Mouse (Mus musculus) brown adipose tissue, adult 24 weeks (tissue): Measurements from ENCODE around the gene Srl. TPM values are rescaled to one million over a fixed set of nuclear protein-coding genes. Genes with fewer than 3 reads are reported as not detected.

Experiments used
- H3K27ac ChIP-seq: fragments of 200-500 bp; replicated peaks from 2 replicates; pipeline ENCODE4 v1.5.1; 2012; ENCODE audit warnings: low read depth, mild to moderate bottlenecking, low read length
- H3K4me1 ChIP-seq: fragments of 200-500 bp; 2 replicates; pipeline ENCODE4 v1.6.1; 2012; ENCODE audit warnings: low read length, mixed read lengths; ENCODE audit not compliant: control insufficient read depth, insufficient read depth, insufficient read length
- H3K4me3 ChIP-seq: fragments of 200-500 bp; 2 replicates; pipeline ENCODE4 v1.5.1; 2012; ENCODE audit warnings: low read depth, mild to moderate bottlenecking, low read length, moderate library complexity; ENCODE audit not compliant: insufficient read depth
- polyA plus RNA-seq: library from polyadenylated mRNA; stranded (reverse); fragments of >200 nt; gene quantifications from 2 replicates; pipeline ENCODE4 v1.2.4, GENCODE M21; 2012; ENCODE audit not compliant: missing spikeins, insufficient read depth, insufficient read length

The Srl gene
- polyA plus RNA-seq, 1 experiment: 26.8 TPM

DNA sequence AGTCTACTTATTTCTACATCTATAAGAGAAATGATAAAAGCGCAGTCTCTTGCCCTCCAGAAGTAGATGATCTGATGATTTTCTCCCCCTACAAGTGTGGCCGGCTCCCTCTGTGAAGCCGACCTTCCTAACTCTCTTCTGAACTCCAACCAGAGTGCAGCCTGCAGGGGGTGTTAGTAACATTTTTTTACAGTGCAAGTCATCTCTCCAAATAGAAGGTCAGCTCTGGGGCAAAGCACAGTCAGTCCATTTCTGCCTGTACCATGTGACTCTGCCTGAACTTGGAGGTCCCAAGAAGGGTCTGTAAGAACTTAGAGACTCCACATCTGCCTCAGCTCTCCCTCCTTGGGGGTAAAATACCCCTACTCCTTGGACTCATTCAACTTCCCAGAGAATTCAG is 27.2 kb downstream of the Srl start:
- H3K27ac ChIP-seq: no peak overlapping the region
- no peak overlapping the region for H3K4me3 ChIP-seq
- H3K4me1 ChIP-seq: no peaks in the 10 kb centered on the region; the same call in 1 of the 2 replicates

DNA sequence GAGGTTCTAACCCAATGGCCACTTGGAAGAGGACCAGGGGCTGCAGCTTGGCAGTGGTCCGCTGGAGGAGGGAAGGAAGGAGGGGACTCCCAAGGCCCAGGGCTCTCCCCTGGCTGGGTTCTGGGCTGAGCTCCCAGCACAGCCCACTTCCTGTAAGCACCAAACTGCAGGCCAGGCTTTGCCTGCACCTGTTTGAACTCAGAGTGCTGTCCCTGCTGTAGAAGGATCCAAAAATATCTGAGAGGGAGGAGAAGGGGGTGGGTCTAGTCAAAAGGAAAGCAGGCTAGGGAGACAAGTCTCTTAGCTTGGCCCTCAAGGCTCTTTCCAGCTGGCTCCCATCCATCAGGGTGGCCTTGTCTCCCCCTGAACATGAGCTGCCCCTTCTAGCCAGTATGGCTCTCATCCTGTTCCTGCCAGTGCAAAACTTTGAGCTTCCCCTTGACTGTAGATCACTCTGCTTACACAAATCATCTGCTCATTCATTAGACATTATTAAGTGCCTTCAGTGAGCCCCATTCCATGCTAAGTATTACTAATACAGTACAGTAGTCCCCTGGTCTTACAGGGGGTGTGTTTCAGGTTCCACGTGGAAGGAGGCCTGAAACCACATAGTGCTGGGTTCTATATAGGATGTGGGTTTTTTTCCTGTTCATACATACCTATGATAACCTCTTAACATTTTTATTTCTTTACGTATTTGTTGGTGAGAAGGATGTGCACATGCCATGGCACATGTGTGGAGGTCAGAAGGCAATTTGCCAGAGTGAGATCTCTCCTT is 28.8 kb downstream of the Srl start:
- H3K4me1 ChIP-seq: peaks cover 2% of the 10 kb centered on the region; the same call in 1 of the 2 replicates
- H3K27ac ChIP-seq: peak overlapping the region; percentile 19
- no peak overlapping the region for H3K4me3 ChIP-seq

DNA sequence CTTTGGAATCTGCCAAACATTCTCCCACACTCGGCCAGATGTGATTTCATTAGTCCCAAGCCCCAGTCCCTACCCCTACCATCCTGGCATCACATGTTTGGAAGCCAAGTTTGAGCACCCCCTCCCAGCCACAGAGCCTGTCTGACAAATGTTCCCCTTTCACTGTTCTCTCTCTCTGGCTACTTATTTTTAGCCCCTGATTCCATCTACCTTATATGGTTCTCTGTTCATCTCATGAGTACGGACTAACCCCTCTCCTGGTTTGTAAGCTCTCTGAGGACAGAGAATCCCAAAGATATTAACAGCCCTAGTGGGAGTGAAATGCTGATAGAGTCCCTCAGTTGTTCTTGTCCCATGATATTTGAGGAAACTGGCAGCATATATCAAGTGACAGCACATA is 30.2 kb downstream of the Srl start:
- peaks cover 4% of the 10 kb centered on the region for H3K4me1 ChIP-seq
- no peak overlapping the region for H3K4me3 ChIP-seq

DNA sequence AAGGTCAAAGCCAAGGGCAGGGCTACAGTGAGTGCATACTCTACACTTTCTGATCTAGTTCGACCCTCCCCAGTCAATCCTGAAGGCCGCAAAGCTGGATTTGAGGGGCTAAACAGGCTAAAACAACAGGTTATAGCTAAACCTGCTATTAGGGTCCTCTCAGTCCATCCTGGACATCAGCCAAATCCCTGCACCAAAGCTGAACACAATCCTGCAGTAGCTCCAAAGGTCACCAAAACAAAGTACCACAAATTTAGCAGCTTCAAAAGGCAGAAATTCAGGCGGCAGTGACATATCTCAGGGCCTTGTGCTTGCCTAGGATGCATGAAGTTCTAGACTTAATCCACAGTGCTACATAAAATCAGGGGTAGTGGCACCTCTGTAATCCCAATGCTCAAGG is 35.4 kb downstream of the Srl start:
- peaks cover 8% of the 10 kb centered on the region for H3K4me1 ChIP-seq
- H3K27ac ChIP-seq: peak overlapping the region; percentile 76
- no peak overlapping the region for H3K4me3 ChIP-seq

More for the DNA sequence above, 30.2 kb downstream of the Srl start:
- 0 out of 2 replicates have a peak overlapping the region, but pooled peaks have one; percentile 1 for H3K27ac ChIP-seq

DNA sequence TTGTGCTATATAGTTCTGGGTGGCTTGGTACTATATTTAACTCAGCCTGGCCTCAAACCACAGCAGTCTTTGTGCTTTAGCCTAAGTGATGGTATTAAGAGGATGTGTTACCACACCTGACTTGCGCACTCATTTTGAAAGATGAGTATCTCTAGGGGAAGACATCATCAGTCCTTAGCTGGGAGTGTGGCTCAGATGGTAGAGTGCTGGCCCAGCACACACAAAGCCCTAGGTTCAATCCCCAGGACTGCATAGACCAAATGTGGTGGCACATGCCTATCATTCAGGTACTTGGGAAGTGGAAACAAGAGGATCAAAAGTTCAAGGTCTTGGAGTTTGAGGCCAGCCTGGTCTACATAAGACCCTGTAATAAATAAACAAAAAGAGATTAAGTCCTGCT is 38.1 kb downstream of the Srl start:
- Histone ChIP-seq H3K27ac (no peak overlapping the region; the same call in 1 of the 2 replicates), H3K4me1 (peaks cover 19% of the 10 kb centered on the region), H3K4me3 (no peak overlapping the region)

DNA sequence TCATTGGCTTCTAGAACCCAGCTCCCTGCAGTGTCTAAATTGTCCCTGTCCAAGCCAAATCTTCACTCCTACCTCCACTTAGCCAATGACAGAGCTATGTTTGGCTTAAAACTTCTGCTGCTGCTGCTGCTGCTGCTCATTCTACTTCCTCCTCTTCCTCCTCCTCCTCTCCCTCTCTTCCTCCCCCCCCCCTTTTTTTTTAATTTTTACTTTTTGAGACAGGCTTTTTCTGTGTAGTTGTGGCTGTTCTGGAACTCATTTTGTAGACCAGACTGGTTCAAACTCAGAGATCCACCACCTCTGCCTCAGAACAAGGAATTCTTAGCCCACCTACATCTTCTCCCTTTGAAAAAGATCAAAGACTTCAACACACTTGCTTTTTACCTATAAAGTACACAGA is 39.0 kb downstream of the Srl start:
- H3K27ac ChIP-seq: peak overlapping the region; percentile 94; the same call in 1 of the 2 replicates

DNA sequence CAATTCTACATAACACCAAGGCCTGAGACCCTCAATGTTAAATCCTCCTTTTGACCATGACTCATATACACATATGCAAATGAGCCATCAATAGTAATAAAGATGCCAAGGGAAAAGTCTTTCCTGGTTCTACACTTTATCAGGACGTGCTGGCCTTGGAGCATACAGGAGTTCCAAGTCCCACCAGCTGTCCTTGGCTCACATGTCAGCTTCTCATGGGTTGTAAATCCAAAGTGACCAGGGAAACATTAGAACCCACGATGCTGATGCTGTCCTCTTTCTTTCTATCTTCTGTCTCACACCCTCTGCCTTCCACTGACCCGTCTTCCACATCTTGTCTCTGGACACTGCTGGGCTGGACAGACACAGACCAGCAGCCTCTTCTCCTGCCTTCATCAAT is 39.9 kb downstream of the Srl start:
- Histone ChIP-seq H3K4me1 (peaks cover 25% of the 10 kb centered on the region), H3K27ac (peak overlapping the region; percentile 94), H3K4me3 (no peak overlapping the region)

More for the DNA sequence above, 39.0 kb downstream of the Srl start:
- Histone ChIP-seq H3K4me3 (no peak overlapping the region), H3K4me1 (peaks cover 25% of the 10 kb centered on the region)

DNA sequence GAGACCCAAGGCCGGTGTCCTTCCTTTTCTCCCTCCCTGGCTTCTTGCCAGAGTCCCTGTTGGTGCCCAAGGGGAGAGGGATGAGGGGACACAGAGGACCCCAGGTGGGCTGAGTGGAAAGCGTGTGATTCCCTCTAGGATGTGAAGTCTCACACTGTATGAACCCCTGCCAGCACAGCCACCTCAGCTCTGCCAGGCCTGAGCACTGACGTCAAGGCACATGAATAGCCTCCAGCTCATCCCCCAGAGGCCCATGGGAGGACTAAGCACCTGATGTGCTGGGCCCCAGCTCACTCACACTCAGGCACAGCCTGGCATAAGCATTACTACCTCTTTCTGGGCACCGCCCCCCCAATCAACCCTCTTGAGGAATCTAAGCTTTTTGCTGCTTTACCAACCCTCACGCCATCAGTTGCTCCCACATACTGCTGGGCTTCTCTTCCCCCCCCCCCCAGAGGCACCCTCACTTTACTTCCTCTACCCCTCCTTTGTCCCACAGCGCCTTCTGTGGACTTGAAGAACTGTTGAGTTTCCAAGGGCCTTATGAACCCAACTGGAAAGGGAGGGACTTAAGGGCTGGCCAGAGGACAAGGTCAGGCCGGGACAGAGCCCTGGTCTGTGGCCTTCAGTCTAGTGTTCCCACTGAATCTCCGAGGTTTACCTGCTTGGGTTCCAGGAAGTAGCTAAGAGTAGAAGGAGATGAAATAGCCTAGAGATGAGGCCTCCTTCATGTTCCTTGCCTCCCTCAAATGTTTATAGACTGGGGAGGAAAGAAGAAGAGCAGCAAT is 40.8 kb downstream of the Srl start:
- Histone ChIP-seq H3K4me1 (peaks cover 20% of the 10 kb centered on the region), H3K4me3 (no peak overlapping the region), H3K27ac (peak overlapping the region; percentile 96)

DNA sequence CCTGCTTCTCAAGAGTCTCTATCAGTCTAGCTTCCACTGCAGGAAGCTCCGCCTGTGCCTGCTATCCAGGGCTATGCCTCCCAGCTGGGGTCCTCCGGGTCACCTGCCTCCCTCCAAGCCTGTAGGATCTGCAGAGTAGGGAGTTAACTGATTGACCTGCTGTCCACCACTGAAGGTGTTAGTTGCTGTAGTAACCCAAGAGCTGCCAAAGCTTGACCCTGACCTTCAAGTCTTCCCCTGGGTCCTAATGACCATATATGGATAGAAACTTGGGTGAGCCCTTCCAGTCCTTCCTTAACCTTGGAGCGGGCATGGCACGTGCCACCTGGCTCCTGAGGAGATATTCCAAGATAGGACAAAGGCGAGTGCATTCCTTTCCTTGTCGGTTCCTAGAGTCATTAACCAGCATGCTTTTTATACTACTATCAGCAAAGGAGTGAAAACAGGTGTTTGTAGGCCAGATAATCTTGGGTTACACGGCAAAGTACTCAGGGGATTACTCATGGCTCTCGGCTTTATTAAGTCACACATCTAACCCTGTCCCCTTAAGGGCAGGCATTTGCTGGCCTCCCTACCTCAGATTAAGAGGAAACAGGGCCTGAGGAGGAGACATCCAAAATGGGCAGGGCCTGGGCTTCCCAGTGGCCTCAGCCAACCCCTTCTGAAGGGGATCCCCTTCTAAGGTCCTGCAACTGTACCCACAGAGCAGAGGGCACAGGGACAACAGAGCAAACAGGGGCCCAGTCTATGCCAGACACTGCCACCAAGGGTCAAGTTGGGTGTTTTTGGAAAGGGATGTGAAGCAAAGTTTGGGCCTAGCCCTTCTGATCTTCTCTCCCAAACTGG is 43.6 kb downstream of the Srl start:
- Histone ChIP-seq H3K4me3 (no peak overlapping the region), H3K27ac (peak overlapping the region; percentile 87), H3K4me1 (peaks cover 20% of the 10 kb centered on the region)

DNA sequence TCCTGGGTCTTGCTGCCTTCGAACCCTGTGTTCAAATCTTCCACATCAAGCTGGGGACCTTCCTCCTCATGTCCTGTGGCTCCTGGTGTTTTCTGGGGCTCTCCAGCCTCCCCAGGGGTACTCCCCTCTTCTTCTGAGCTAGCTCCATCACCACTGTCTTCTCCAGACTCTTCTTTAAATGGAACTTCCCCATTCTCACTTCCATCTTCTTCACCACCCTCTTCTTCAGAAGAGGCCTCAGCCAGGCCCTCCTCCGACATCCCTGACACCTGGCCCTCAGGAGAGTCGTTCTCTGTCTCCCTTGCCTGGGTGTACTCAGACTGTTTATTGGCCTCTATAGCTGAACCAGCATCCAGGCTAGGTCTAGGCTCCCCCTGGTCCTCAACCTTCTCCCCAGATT is 45.1 kb downstream of the Srl start:
- Histone ChIP-seq H3K4me1 (peaks cover 20% of the 10 kb centered on the region), H3K4me3 (no peak overlapping the region), H3K27ac (no peak overlapping the region)

DNA sequence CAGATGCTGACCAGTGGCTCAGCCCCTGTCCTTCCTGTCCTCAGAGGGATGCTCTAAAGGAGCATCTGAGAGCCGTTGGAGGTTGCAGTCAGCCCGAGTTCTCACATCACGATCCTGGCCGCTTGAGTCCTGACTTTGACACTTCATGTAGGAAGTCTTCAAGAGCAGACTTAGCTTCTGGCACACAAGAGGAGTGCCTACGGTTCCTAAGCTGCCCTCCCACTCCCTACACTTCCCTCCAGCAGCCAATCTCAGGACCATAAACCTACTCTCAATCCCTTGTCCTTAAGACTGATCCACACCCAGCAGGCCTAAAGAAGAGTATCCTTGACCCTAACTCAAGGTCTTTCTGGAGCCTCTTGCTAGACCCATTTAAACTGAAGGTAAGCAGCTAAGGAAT is 45.8 kb downstream of the Srl start:
- Histone ChIP-seq H3K4me3 (no peak overlapping the region), H3K27ac (no peak overlapping the region), H3K4me1 (peaks cover 20% of the 10 kb centered on the region)

DNA sequence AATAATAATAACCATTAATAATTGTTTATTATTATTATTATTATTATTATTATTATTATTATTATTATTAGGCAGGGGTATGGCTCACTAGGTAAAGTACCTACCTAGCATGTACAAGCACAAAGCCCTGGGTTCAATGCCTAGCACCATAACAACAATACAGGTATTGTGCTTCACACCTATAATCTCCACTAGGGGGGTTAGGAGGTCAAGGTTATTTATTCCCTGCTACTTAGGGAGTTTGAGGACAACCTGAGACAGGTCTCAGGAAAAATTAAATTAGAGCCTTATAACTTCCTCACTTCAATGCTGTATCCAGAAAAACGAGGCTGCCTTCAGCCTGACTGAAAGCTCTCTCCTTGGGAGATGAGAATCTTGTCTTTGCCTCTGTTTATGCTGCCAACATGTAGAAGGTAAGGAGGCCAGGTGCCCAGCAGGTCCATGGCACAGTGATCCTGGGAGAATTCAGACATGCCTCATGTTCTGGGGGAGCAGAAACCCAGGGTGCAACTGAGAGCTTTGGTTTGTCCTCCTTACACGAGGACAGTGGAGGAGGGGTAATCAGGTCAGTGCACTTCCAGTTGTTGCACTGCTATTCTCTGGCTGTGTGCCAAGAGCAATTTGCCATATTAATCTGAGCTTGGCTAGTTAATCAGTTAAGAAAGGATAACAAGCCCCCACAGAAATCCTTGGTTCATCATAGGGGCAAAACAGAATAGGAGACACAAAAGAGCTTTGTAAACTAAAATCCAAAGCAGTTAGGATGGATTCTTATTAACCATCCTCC is 48.6 kb downstream of the Srl start:
- H3K27ac ChIP-seq: no peak overlapping the region
- H3K4me3 ChIP-seq: no peak overlapping the region
- H3K4me1 ChIP-seq: 0 out of 2 replicates have a peak, but pooled peaks cover 4% of the 10 kb centered on the region

DNA sequence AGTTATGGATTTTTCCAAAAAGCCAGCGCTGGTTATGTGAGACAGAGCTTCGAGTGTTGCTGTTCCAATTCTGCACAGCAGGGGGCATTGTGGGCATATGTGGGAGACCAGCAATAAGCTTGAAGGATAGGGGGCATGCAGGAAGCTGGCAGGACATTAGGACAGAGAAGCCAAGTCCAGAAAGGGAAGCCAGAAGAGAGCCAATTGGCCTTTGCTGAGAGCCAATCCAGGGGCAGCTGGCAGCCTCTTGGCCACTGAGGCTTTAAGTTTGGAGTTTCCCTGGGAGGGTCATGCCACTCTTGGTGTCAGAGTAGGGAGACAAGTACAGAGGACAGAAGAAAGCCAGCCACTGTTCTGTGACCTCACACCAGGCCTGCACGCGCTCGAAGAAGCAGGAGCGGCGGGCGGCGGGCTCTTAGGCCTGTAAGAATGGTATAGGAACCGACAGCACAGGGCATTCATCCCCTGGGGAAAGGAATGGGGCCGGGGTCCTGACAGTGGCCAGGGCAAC is 52.4 kb downstream of the Srl start:
- H3K4me3 ChIP-seq: 0 out of 2 replicates have a peak overlapping the region, but pooled peaks have one; percentile 8
- H3K27ac ChIP-seq: peak overlapping the region; percentile 72
- no peaks in the 10 kb centered on the region for H3K4me1 ChIP-seq

DNA sequence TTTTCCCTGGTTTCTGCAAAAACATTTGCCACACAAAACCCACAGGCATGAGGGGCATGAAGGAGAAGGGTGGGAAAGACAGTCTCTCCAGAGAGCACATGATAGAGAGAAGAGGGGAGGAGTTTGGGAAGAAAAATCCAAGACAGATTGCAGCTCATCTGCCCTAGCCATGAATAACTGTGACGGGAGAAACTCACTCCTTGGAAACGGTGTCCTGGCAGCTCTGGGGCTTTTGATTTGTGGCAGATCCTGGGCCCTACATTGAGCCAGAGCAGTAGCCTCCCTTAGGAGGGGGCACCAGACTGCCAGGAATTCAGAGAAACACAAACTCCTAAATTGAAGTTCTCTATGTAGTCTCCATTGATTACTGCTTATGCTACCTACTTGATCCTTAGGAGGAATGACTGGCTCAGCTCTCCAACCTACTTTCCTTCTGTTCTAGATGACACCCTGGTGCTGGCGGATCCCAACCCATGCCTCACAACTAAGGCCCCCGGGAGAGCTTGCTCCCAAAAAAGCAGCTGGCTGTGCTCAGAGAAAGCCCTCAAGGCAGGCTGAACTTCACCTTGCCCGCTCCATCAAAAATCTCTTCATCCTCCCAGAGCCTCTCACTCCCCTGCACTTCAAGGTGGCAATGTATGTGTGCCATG is 60.9 kb downstream of the Srl start:
- Histone ChIP-seq H3K27ac (no peak overlapping the region), H3K4me3 (no peak overlapping the region), H3K4me1 (no peaks in the 10 kb centered on the region)
